Comparison of ENCODE assay signal across 21 mouse cellular contexts in genomic region chr4:115820944-115821343, GRCm38 (mm10). TPM values are rescaled to one million over a fixed set of nuclear protein-coding genes. Genes with fewer than 3 reads are reported as not detected.
"Had no signal": no experiment of that assay in that cellular context is flagged by ENCODE, and none has a peak within 500 bp of the region (broad histone marks: within the 10 kb centered on the region; RNA-seq: fewer than 3 reads in every experiment).

No protein-coding gene starts in this region.

- H3K4me3 ChIP-seq: midbrain, embryonic 10.5 days; midbrain, embryonic 12.5 days; myocyte; neural tube, embryonic 13.5 days; neural tube, embryonic 15.5 days; stomach, embryonic 15.5 days had no signal

- H3K9ac ChIP-seq: lung, embryonic 14.5 days; midbrain, embryonic 12.5 days; neural tube, embryonic 13.5 days; neural tube, embryonic 15.5 days; stomach, embryonic 15.5 days had no signal

- H3K27ac ChIP-seq: midbrain, embryonic 10.5 days; midbrain, embryonic 12.5 days; neural tube, embryonic 13.5 days; neural tube, embryonic 15.5 days; stomach, embryonic 15.5 days; stomach, postnatal 0 days had no signal

- H3K36me3 ChIP-seq: neural tube, embryonic 15.5 days; stomach, embryonic 15.5 days had no signal

- ATAC-seq: midbrain, embryonic 16.5 days had no signal

- H3K4me1 ChIP-seq: midbrain, embryonic 12.5 days; neural tube, embryonic 13.5 days; neural tube, embryonic 15.5 days; stomach, embryonic 15.5 days had no signal

- H3K4me2 ChIP-seq: lung, embryonic 14.5 days; midbrain, embryonic 12.5 days; neural tube, embryonic 13.5 days; neural tube, embryonic 15.5 days; stomach, embryonic 15.5 days had no signal

- DNase-seq: lung, adult 18-20 months; lung, embryonic 14.5 days; lung, postnatal 10 days; lung, postnatal 4 days; midbrain, embryonic 14.5 days; retina, postnatal 1 day; right cerebral cortex, postnatal 14 days; thymus, adult 2 months; thymus, postnatal 25 days; thymus, postnatal 4 days had no signal

- H3K9me3 ChIP-seq: midbrain, embryonic 10.5 days; midbrain, embryonic 12.5 days; neural tube, embryonic 13.5 days; neural tube, embryonic 15.5 days; stomach, embryonic 15.5 days had no signal

- H3K27me3 ChIP-seq: midbrain, embryonic 12.5 days; neural tube, embryonic 15.5 days; stomach, embryonic 15.5 days had no signal

RNA-seq across cellular contexts. Expression of gene Tex38, which starts 40.1 kb away (rescaled TPM):
- total RNA-seq: megakaryocyte, adult 5-6 weeks; megakaryocyte-erythroid progenitor cell, adult 5-6 weeks had no signal
- polyA plus RNA-seq: lung, embryonic 14.5 days; midbrain, embryonic 12.5 days; myocyte; neural tube, embryonic 11.5 days; neural tube, embryonic 13.5 days had no signal
